Mouse (Mus musculus): ENCODE results near the gene Actl7b.
A peak's percentile ranks its signal among the peaks of the same experiment; 100 is the strongest.

Actl7b gene

GRCm38 (mm10) chr4:56741041-56741493 lies at the start of gene Actl7b:
Gene Actl7b (minus strand): TSS chr4:56741443.
- no peak for ATAC-seq (ENCODE audit: low TSS enrichment)

- no peak for ATAC-seq (ENCODE audit: low TSS enrichment)
These were observed 29.8 kb upstream of the Actl7b start for GRCm38 (mm10) chr4:56771065-56771464.

- ATAC-seq (ENCODE audit: low TSS enrichment) = no peak
These were observed 27.7 kb upstream of the Actl7b start for GRCm38 (mm10) chr4:56768913-56769312.

- peak; percentile 93 for ATAC-seq (ENCODE audit: low TSS enrichment)
These were observed 26.6 kb upstream of the Actl7b start for GRCm38 (mm10) chr4:56767861-56768284.

- ATAC-seq (ENCODE audit: low TSS enrichment) = no peak
These were observed 16.4 kb upstream of the Actl7b start for GRCm38 (mm10) chr4:56757693-56758092.

GRCm38 (mm10) chr4:56756966-56757600 lies 15.8 kb upstream of the Actl7b start:
- peak; percentile 28; the same call in 1 of the 2 replicates for ATAC-seq (ENCODE audit: low TSS enrichment)

- no peak for ATAC-seq (ENCODE audit: low TSS enrichment)
These were observed 14.8 kb upstream of the Actl7b start for GRCm38 (mm10) chr4:56756021-56756420.

- ATAC-seq (ENCODE audit: low TSS enrichment) = no peak
These were observed 6.2 kb upstream of the Actl7b start for GRCm38 (mm10) chr4:56747456-56747855.

GRCm38 (mm10) chr4:56746345-56746744 lies 5.1 kb upstream of the Actl7b start:
- ATAC-seq (ENCODE audit: low TSS enrichment) = no peak

- no peak for ATAC-seq (ENCODE audit: low TSS enrichment)
These were observed 2.3 kb upstream of the Actl7b start, which contains the start of gene Actl7a for GRCm38 (mm10) chr4:56743363-56744195. Gene Actl7a (plus strand): TSS chr4:56743413.

GRCm38 (mm10) chr4:56742698-56743097 lies 1.5 kb upstream of the Actl7b start:
- ATAC-seq (ENCODE audit: low TSS enrichment) = no peak

GRCm38 (mm10) chr4:56740611-56741010 lies 632 bp downstream of the Actl7b start:
- no peak for ATAC-seq (ENCODE audit: low TSS enrichment)

- ATAC-seq (ENCODE audit: low TSS enrichment) = no peak
These were observed 1.2 kb downstream of the Actl7b start, which contains the start of gene Gm26657 for GRCm38 (mm10) chr4:56740020-56740485. Gene Gm26657 (plus strand): TSS chr4:56740070.

GRCm38 (mm10) chr4:56725839-56726238 lies 15.4 kb downstream of the Actl7b start:
- ATAC-seq (ENCODE audit: low TSS enrichment) = 0 out of 2 replicates have a peak, but pooled peaks have one; percentile 23

- ATAC-seq (ENCODE audit: low TSS enrichment) = no peak
These were observed 18.0 kb downstream of the Actl7b start for GRCm38 (mm10) chr4:56723237-56723636.

GRCm38 (mm10) chr4:56722346-56722745 lies 18.9 kb downstream of the Actl7b start:
- no peak for ATAC-seq (ENCODE audit: low TSS enrichment)

- ATAC-seq (ENCODE audit: low TSS enrichment) = 0 out of 2 replicates have a peak, but pooled peaks have one; percentile 34
These were observed 19.8 kb downstream of the Actl7b start for GRCm38 (mm10) chr4:56721469-56721868.

GRCm38 (mm10) chr4:56720403-56720802 lies 20.8 kb downstream of the Actl7b start:
- ATAC-seq (ENCODE audit: low TSS enrichment) = peak; percentile 87

GRCm38 (mm10) chr4:56719456-56719855 lies 21.8 kb downstream of the Actl7b start:
- no peak for ATAC-seq (ENCODE audit: low TSS enrichment)

GRCm38 (mm10) chr4:56718573-56719442 lies 22.4 kb downstream of the Actl7b start:
- no peak for ATAC-seq (ENCODE audit: low TSS enrichment)

GRCm38 (mm10) chr4:56717932-56718331 lies 23.3 kb downstream of the Actl7b start:
- ATAC-seq (ENCODE audit: low TSS enrichment) = no peak

- ATAC-seq (ENCODE audit: low TSS enrichment) = no peak
These were observed 24.4 kb downstream of the Actl7b start for GRCm38 (mm10) chr4:56716801-56717200.

Data from frontal cortex, adult (tissue).